7 mouse cellular contexts compared by ENCODE assay signal in the genomic region with DNA sequence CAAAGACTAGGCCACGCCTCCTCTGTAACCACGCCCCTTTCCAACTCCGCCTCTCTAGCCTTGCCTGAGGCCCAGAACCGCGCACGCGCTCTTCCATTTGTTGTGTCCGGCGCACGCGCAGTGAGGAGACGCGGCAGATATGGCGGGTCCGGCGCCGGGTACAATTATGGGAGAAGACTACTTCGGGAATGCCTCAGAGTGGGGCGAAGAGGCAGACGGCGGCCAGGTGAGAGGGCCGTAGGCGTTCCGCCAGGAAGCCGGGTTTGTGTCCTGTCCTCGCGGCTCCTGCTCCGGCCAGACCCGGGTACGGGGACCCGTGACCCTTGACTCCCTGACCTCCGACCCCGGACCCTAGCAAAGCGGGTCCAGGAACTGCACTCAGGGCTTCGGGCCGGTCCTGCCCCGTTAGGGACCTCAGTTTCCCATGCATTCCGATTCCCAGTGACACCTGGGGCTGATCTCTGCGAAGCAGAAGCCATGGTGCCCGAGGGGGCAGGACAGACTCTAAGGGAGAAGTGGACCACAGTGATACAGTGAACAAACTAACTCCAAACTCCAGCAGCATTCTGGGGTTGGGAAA. TPM values are rescaled to one million over a fixed set of nuclear protein-coding genes. Genes with fewer than 3 reads are reported as not detected.
DNase-seq lines count a peak whose midpoint lies in the region; ATAC-seq lines count a peak whose summit lies in the region.

A gene (plus strand): TSS at position 74 of the 580 bp plus-strand sequence.

- H3K4me1 ChIP-seq in intestine, embryonic 15.5 days (replicated peaks) = peaks cover 4% of the 10 kb centered on the region
- H3K4me1 ChIP-seq in midbrain, embryonic 10.5 days = peaks cover 16% of the 10 kb centered on the region

- peak; percentile 98 for ATAC-seq in intestine, embryonic 15.5 days

- peak within 1 kb of the TSS; percentile 72 for H3K9ac ChIP-seq in intestine, embryonic 15.5 days

- H3K4me3 ChIP-seq in intestine, embryonic 15.5 days (replicated peaks) = peak within 1 kb of the TSS; percentile 75
- H3K4me3 ChIP-seq in midbrain, embryonic 10.5 days = peak within 1 kb of the TSS; percentile 94

- H3K27me3 ChIP-seq in intestine, embryonic 15.5 days (replicated peaks) = no peaks in the 10 kb centered on the region
- no peaks in the 10 kb centered on the region for H3K27me3 ChIP-seq in midbrain, embryonic 10.5 days (ENCODE audit: low read depth, poor library complexity, severe bottlenecking)

- H3K9me3 ChIP-seq in intestine, embryonic 15.5 days = no peaks in the 10 kb centered on the region
- no peaks in the 10 kb centered on the region for H3K9me3 ChIP-seq in midbrain, embryonic 10.5 days (replicated peaks)

- H3K27ac ChIP-seq in intestine, embryonic 15.5 days = no peak within 1 kb of the TSS
- H3K27ac ChIP-seq in midbrain, embryonic 10.5 days (replicated peaks) = peak within 1 kb of the TSS; percentile 95

- WGBS in intestine, embryonic 15.5 days = under 1% methylated on average over 40 of the region's 40 CpGs
- WGBS in midbrain, embryonic 10.5 days = under 1% methylated on average over 40 of the region's 40 CpGs

- peak; percentile 94 to 95 for DNase-seq in adrenal gland, adult 18-20 months (ENCODE audit: low spot score in 2 of 2)
- DNase-seq in embryo, embryonic 11 days = peak; percentile 98
- peak; percentile 92 to 93 for DNase-seq in gastrocnemius, postnatal 36 days
- DNase-seq in left cerebral cortex, postnatal 25 days (ENCODE audit: low spot score in 2 of 2) = peak; percentile 90 to 94
- DNase-seq in midbrain, embryonic 10.5 days (ENCODE audit: low spot score) = peak; percentile 96
- DNase-seq in right cerebral cortex, postnatal 4 days = peak; percentile 94

- H3K36me3 ChIP-seq in intestine, embryonic 15.5 days = peaks cover 5% of the 10 kb centered on the region; the same call in 1 of the 2 replicates
- peaks cover 25% of the 10 kb centered on the region for H3K36me3 ChIP-seq in midbrain, embryonic 10.5 days

- peak within 1 kb of the TSS; percentile 61 for H3K4me2 ChIP-seq in intestine, embryonic 15.5 days (replicated peaks)

- intact Hi-C loops in gastrocnemius, postnatal 36 days (cut with DNase I) = loop anchor here (2.0 kb wide), 1 partner anchor 77 kb away; no protein-coding TSS in a partner anchor
- intact Hi-C loops in left cerebral cortex, postnatal 25 days (cut with DNase I) = loop anchor here (2.0 to 5.0 kb wide), 2 partner anchors 47 to 79 kb away; no protein-coding TSS in a partner anchor

RNA-seq across cellular contexts. Expression of the gene that starts here (rescaled TPM):
- 10 to 100 TPM; 47.1 to 55.3 TPM for total RNA-seq in adrenal gland, adult 18-20 months (2021)
- 10 to 100 TPM; 19.2 to 21.2 TPM for total RNA-seq in gastrocnemius, postnatal 36 days (2021)
- 83.3 and 83.6 TPM in 2 replicates for polyA plus RNA-seq in intestine, embryonic 15.5 days (2015; fragmentation: Nextera tagmentation; extraction: Ambion mirVana)
- 10 to 100 TPM; 45.0 to 46.0 TPM for total RNA-seq in left cerebral cortex, postnatal 25 days (2021)
- polyA plus RNA-seq in midbrain, embryonic 10.5 days (2016; fragmentation: Nextera tagmentation; extraction: Ambion mirVana) = 193 and 195 TPM in 2 replicates
